Mouse (Mus musculus): ENCODE data around the gene Ikbkg.
"Not testable (repeated sequence)": the region's sequence is repeated elsewhere in the genome, so short reads cannot be mapped to it uniquely, and the experiment has no call there.

The Ikbkg gene

GRCm38 (mm10) chrX:74451157-74451912 is 58.2 kb downstream of the Ikbkg start:
- no peak for DNase-seq (ENCODE audit: low spot score)

DNA sequence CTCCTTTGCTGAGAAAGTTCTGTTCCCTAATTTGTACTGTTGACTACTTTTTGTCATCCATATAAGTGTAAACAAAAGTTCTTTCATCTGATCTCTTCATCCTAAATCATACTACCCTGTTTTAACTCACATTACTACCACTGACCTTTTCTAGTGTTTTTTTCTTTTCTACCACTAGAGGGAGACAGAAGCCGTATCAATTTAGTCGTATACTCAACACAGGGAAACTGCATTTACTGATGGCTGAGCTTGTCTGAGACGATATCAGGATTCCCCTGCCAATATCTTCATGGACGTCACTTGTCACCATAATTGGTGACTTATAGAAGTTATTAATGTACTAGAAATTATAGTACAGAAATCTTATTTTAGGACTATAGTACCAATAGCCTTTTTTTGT is 59.7 kb downstream of the Ikbkg start:
- DNase-seq (ENCODE audit: low spot score), result no peak

GRCm38 (mm10) chrX:74481349-74481885 is 88.3 kb downstream of the Ikbkg start, which contains the start of gene Gm6880:
TSS of gene Gm6880 (minus strand) at chrX:74481399.
- not testable (repeated sequence) for DNase-seq (ENCODE audit: low spot score)

DNA sequence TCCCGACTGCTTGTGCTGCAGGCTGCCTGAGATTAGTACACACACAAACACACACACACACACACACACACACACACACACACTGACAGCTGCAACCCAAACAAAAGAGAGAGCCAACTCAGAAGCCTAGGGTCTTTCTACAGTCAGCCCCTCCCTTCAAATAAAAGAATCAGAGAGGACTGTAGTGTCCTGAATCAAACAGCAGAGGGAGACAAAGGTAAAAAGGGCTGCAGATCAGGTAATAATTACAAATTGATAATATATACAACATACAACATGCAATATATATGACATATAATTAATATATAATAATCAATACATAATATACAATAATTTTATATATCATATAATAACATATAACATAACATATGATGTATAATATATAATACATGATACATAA is 104.0 kb downstream of the Ikbkg start:
- no peak for DNase-seq (ENCODE audit: low spot score)

Data from ovary, postnatal 36 days (tissue).